Mouse (Mus musculus) intestine, embryonic 16.5 days (tissue): ENCODE measurements around the gene Psmb3. TPM values are rescaled to one million over a fixed set of nuclear protein-coding genes. Genes with fewer than 3 reads are reported as not detected.
"Not testable (repeated sequence)": the region's sequence is repeated elsewhere in the genome, so short reads cannot be mapped to it uniquely, and the experiment has no call there.

Experiments
- ATAC-seq: fragments of 200-750 bp; cut with Nextera tagmentation; 2 replicates; pipeline ENCODE4 v1.8.0; 2017; ENCODE audit warnings: moderate TSS enrichment, moderate library complexity
- H3K27ac ChIP-seq: fragments of 300-500 bp; sonication (generic); 2 replicates; pipeline ENCODE4 v1.5.1; 2014; ENCODE audit warnings: mild to moderate bottlenecking, low read length
- H3K27me3 ChIP-seq: fragments of 300-500 bp; sonication (generic); replicated peaks from 2 replicates; pipeline ENCODE4 v1.6.1; 2014; ENCODE audit warnings: low read length, control low read depth, mixed read lengths; ENCODE audit not compliant: control insufficient read depth, insufficient read depth
- H3K36me3 ChIP-seq: fragments of 300-500 bp; sonication (generic); 2 replicates; pipeline ENCODE4 v1.6.1; 2014; ENCODE audit warnings: low read length, control low read depth; ENCODE audit not compliant: control insufficient read depth, insufficient read depth
- H3K4me1 ChIP-seq: fragments of 300-500 bp; sonication (generic); 2 replicates; pipeline ENCODE4 v1.6.1; 2014; ENCODE audit warnings: low read length, control low read depth, mixed read lengths; ENCODE audit not compliant: control insufficient read depth, insufficient read depth
- H3K4me2 ChIP-seq: fragments of 300-500 bp; sonication (generic); 2 replicates; pipeline ENCODE4 v1.6.1; 2014; ENCODE audit warnings: low read depth, low read length, control low read depth
- H3K4me3 ChIP-seq: fragments of 300-500 bp; sonication (generic); 2 replicates; pipeline ENCODE4 v1.5.1; 2014; ENCODE audit warnings: mild to moderate bottlenecking, low read length
- H3K9ac ChIP-seq: fragments of 300-500 bp; sonication (generic); 2 replicates; pipeline ENCODE4 v1.6.1; 2014; ENCODE audit warnings: low read depth, low read length
- H3K9me3 ChIP-seq: fragments of 300-500 bp; sonication (generic); 2 replicates; pipeline ENCODE4 v1.6.1; 2016; ENCODE audit warnings: low read length, control low read depth; ENCODE audit not compliant: control insufficient read depth
- WGBS: fragments of 180-500 bp; shearing (Covaris S2); extraction: QIAGEN DNeasy Blood & Tissue Kit; methylation state at CpG from one replicate; pipeline ENCODE4 v1.1.7; 2014; 5-methylcytosine and 5-hydroxymethylcytosine counted together
- polyA plus RNA-seq: library from polyadenylated mRNA; unstranded; fragments of >200 nt; fragmentation: Nextera tagmentation; extraction: Ambion mirVana; gene quantifications from 2 replicates; pipeline ENCODE4 v1.2.1, GENCODE M21; 2015

Psmb3 gene
- 419 and 429 TPM in 2 replicates for polyA plus RNA-seq

- Histone ChIP-seq H3K36me3 (peaks cover 9% of the 10 kb centered on the region; the same call in 1 of the 2 replicates), H3K4me3 (peak within 1 kb of the TSS; percentile 73), H3K4me1 (peaks cover 23% of the 10 kb centered on the region), H3K27me3 (no peaks in the 10 kb centered on the region), H3K9ac (peak within 1 kb of the TSS; percentile 76), H3K9me3 (no peaks in the 10 kb centered on the region), H3K4me2 (peak within 1 kb of the TSS; percentile 84), H3K27ac (peak within 1 kb of the TSS; percentile 85)
- peak; percentile 89 for ATAC-seq
- under 1% methylated on average over 35 of the region's 35 CpGs for whole genome bisulfite sequencing
These were observed at the start of gene Psmb3 for GRCm38 (mm10) chr11:97703039-97703826. Psmb3 (plus strand) TSS chr11:97703399.

GRCm38 (mm10) chr11:97654210-97654609, 49.0 kb upstream of the Psmb3 start:
- no peaks in the 10 kb centered on the region for H3K27me3 ChIP-seq
- no peak overlapping the region for H3K9ac ChIP-seq
- H3K4me2 ChIP-seq = no peak overlapping the region
- no peak overlapping the region for H3K4me3 ChIP-seq
- H3K4me1 ChIP-seq = peaks cover 9% of the 10 kb centered on the region
- H3K9me3 ChIP-seq = no peaks in the 10 kb centered on the region
- WGBS = 84% methylated on average over 2 of the region's 2 CpGs
- no peaks in the 10 kb centered on the region; the same call in 1 of the 2 replicates for H3K36me3 ChIP-seq
- no peak overlapping the region for H3K27ac ChIP-seq
- no peak for ATAC-seq

GRCm38 (mm10) chr11:97656269-97656971, 46.8 kb upstream of the Psmb3 start:
- H3K4me1 ChIP-seq = peaks cover 22% of the 10 kb centered on the region
- H3K27me3 ChIP-seq = no peaks in the 10 kb centered on the region
- no peak overlapping the region for H3K4me2 ChIP-seq
- H3K9me3 ChIP-seq = no peaks in the 10 kb centered on the region
- no peak overlapping the region for H3K9ac ChIP-seq
- H3K36me3 ChIP-seq = no peaks in the 10 kb centered on the region; the same call in 1 of the 2 replicates
- WGBS = 76% methylated on average over 14 of the region's 14 CpGs
- ATAC-seq = no peak
- H3K4me3 ChIP-seq = no peak overlapping the region
- no peak overlapping the region for H3K27ac ChIP-seq

GRCm38 (mm10) chr11:97657184-97657945, 45.8 kb upstream of the Psmb3 start:
- H3K27me3 ChIP-seq = 0 out of 2 replicates have a peak, but pooled peaks cover 4% of the 10 kb centered on the region
- H3K9ac ChIP-seq = no peak overlapping the region; the same call in 1 of the 2 replicates
- H3K4me1 ChIP-seq = peaks cover 29% of the 10 kb centered on the region
- H3K27ac ChIP-seq = no peak overlapping the region
- H3K4me2 ChIP-seq = no peak overlapping the region
- H3K4me3 ChIP-seq = no peak overlapping the region
- no peak for ATAC-seq
- WGBS = 45% methylated on average over 6 of the region's 6 CpGs
- H3K36me3 ChIP-seq = no peaks in the 10 kb centered on the region; the same call in 1 of the 2 replicates
- no peaks in the 10 kb centered on the region for H3K9me3 ChIP-seq

GRCm38 (mm10) chr11:97657967-97658366, 45.2 kb upstream of the Psmb3 start:
- H3K9ac ChIP-seq, ATAC-seq, H3K4me2 ChIP-seq, H3K27ac ChIP-seq, H3K36me3 ChIP-seq, H3K27me3 ChIP-seq, H3K9me3 ChIP-seq, H3K4me3 ChIP-seq: not testable (repeated sequence)
- H3K4me1 ChIP-seq = peaks cover 29% of the 10 kb centered on the region
- 87% methylated on average over 6 of the region's 6 CpGs for WGBS

GRCm38 (mm10) chr11:97658751-97659266, 44.4 kb upstream of the Psmb3 start:
- ATAC-seq = peak; percentile 9; the same call in 1 of the 2 replicates
- Histone ChIP-seq H3K36me3 (no peaks in the 10 kb centered on the region; the same call in 1 of the 2 replicates), H3K9me3 (no peaks in the 10 kb centered on the region), H3K9ac (peak overlapping the region; percentile 96), H3K4me1 (peaks cover 29% of the 10 kb centered on the region), H3K4me2 (peak overlapping the region; percentile 77), H3K27ac (peak overlapping the region; percentile 90), H3K4me3 (peak overlapping the region; percentile 88), H3K27me3 (0 out of 2 replicates have a peak, but pooled peaks cover 4% of the 10 kb centered on the region)
- WGBS = 47% methylated on average over 11 of the region's 11 CpGs

- H3K4me3 ChIP-seq = peak overlapping the region; percentile 88
- no peak for ATAC-seq
- peak overlapping the region; percentile 96 for H3K9ac ChIP-seq
- no peaks in the 10 kb centered on the region; the same call in 1 of the 2 replicates for H3K36me3 ChIP-seq
- 0 out of 2 replicates have a peak, but pooled peaks cover 4% of the 10 kb centered on the region for H3K27me3 ChIP-seq
- H3K4me2 ChIP-seq = peak overlapping the region; percentile 77
- 8% methylated on average over 13 of the region's 13 CpGs for WGBS
- H3K27ac ChIP-seq = peak overlapping the region; percentile 90
- no peaks in the 10 kb centered on the region for H3K9me3 ChIP-seq
- peaks cover 32% of the 10 kb centered on the region for H3K4me1 ChIP-seq
These were observed 43.8 kb upstream of the Psmb3 start for GRCm38 (mm10) chr11:97659267-97659989.

GRCm38 (mm10) chr11:97659990-97660714, 43.0 kb upstream of the Psmb3 start:
- ATAC-seq = peak; percentile 76
- no peaks in the 10 kb centered on the region for H3K9me3 ChIP-seq
- peak overlapping the region; percentile 77 for H3K4me2 ChIP-seq
- H3K36me3 ChIP-seq = no peaks in the 10 kb centered on the region; the same call in 1 of the 2 replicates
- peak overlapping the region; percentile 88 for H3K4me3 ChIP-seq
- peaks cover 39% of the 10 kb centered on the region for H3K4me1 ChIP-seq
- WGBS = under 1% methylated on average over 63 of the region's 78 CpGs
- H3K27ac ChIP-seq = peak overlapping the region; percentile 90
- H3K27me3 ChIP-seq = 0 out of 2 replicates have a peak, but pooled peaks cover 4% of the 10 kb centered on the region
- H3K9ac ChIP-seq = peak overlapping the region; percentile 96
